Mouse (Mus musculus) ES-Bruce4 (cell line): ENCODE measurements around the gene Taf12.

Source experiments
- CTCF ChIP-seq: IDR thresholded peaks from one replicate; pipeline ENCODE4 v1.8.1; 2011; ENCODE audit warnings: low read depth, low read length
- EP300 ChIP-seq: IDR thresholded peaks from 2 replicates; pipeline ENCODE4 v1.6.1; 2011; ENCODE audit warnings: low read depth, low read length; ENCODE audit not compliant: insufficient read depth
- POLR2A ChIP-seq: IDR thresholded peaks from one replicate; pipeline ENCODE4 v1.8.1; 2011; ENCODE audit warnings: low read length; ENCODE audit not compliant: insufficient read depth

GRCm38 (mm10) chr4:132234710-132235109, 39.5 kb upstream of the Taf12 start:
- TF ChIP-seq CTCF, result no peak
- TF ChIP-seq POLR2A, result no peak
- no peak for TF ChIP-seq EP300
